Mouse (Mus musculus) heart, postnatal 0 days (tissue): ENCODE measurements around the gene Wbp4.

Experiments used
- CTCF ChIP-seq: IDR thresholded peaks from 2 replicates; pipeline ENCODE4 v1.5.1; 2016; ENCODE audit warnings: antibody characterized with exemption, control low read depth, low read depth
- EP300 ChIP-seq: IDR thresholded peaks from 2 replicates; pipeline ENCODE4 v1.6.1; 2016; ENCODE audit warnings: antibody characterized with exemption, low read depth

GRCm38 (mm10) chr14:79530761-79531160, 49.4 kb upstream of the Wbp4 start:
- TF ChIP-seq EP300 = no peak
- TF ChIP-seq CTCF = no peak
